Mouse (Mus musculus): ENCODE measurements around the gene Agrp. TPM values are rescaled to one million over a fixed set of nuclear protein-coding genes. Genes with fewer than 3 reads are reported as not detected.

The Agrp gene
- total RNA-seq, 1 experiment from 2014 or later, result 1.2 TPM

GRCm38 (mm10) chr8:105518436-105519313, 118.5 kb downstream of the Agrp start, which contains the start of gene Hsd11b2:
Gene Hsd11b2 (plus strand): TSS chr8:105518755.
- DNase-seq, result peak; percentile 55

GRCm38 (mm10) chr8:105517346-105517745, 119.8 kb downstream of the Agrp start:
- no peak for DNase-seq

Small RNA genes within 50 kb of the gene (microRNA-seq; reads per million reads assigned to microRNA genes)
- gene Mir1966, result 0.34 to 0.36 reads per million in 2 experiments

Other genes starting within 250 kb of the Agrp start
- gene Kctd19, start 223.9 kb downstream of the Agrp start, total RNA-seq (2021), result not detected in 2 replicates
- 3.8 and 6.1 TPM in 2 replicates for gene Lrrc36, start 223.8 kb downstream of the Agrp start, total RNA-seq (2021)
- 22.7 and 27.4 TPM in 2 replicates for gene Tppp3, start 165.9 kb downstream of the Agrp start, total RNA-seq (2021)
- gene Zdhhc1, start 140.5 kb downstream of the Agrp start, total RNA-seq (2021), result 17.7 and 20.6 TPM in 2 replicates
- gene Hsd11b2, start 118.6 kb downstream of the Agrp start, total RNA-seq (2021), result 0.15 TPM in 1 of 2 replicates, not detected in the other
- 108 and 110 TPM in 2 replicates for gene Atp6v0d1, start 71.3 kb downstream of the Agrp start, total RNA-seq (2021)
- gene Ripor1, start 32.1 kb downstream of the Agrp start, total RNA-seq (2021), result 27.7 and 33.5 TPM in 2 replicates
- gene Ctcf, start 825 bp downstream of the Agrp start, total RNA-seq (2021), result 61.5 and 74.2 TPM in 2 replicates
- 1.4 and 2.4 TPM in 2 replicates for gene Carmil2, start 48.9 kb upstream of the Agrp start, total RNA-seq (2021)
- gene Acd, start 63.7 kb upstream of the Agrp start, total RNA-seq (2021), result 20.9 and 26.3 TPM in 2 replicates
- 10.1 and 10.4 TPM in 2 replicates for gene Pard6a, start 63.8 kb upstream of the Agrp start, total RNA-seq (2021)
- not detected in 2 replicates for gene 4933405L10Rik, start 70.3 kb upstream of the Agrp start, total RNA-seq (2021)
- 4.0 and 7.7 TPM in 2 replicates for gene Enkd1, start 70.8 kb upstream of the Agrp start, total RNA-seq (2021)
- 9.3 and 9.6 TPM in 2 replicates for gene Gfod2, start 121.3 kb upstream of the Agrp start, total RNA-seq (2021)
- 25.4 and 29.5 TPM in 2 replicates for gene Ranbp10, start 190.0 kb upstream of the Agrp start, total RNA-seq (2021)
- not detected in 2 replicates for gene Tsnaxip1, start 190.3 kb upstream of the Agrp start, total RNA-seq (2021)
- gene Cenpt, start 215.9 kb upstream of the Agrp start, total RNA-seq (2021), result 7.5 and 9.2 TPM in 2 replicates
- 38.0 and 40.1 TPM in 2 replicates for gene Thap11, start 217.7 kb upstream of the Agrp start, total RNA-seq (2021)
- gene Nutf2, start 223.2 kb upstream of the Agrp start, total RNA-seq (2021), result 36.3 and 56.0 TPM in 2 replicates
- 33.5 and 38.6 TPM in 2 replicates for gene Edc4, start 243.5 kb upstream of the Agrp start, total RNA-seq (2021)

All from adrenal gland, postnatal 25 days (tissue).